Mouse (Mus musculus) G1E (cell line): ENCODE measurements around the gene Ppard. TPM values are rescaled to one million over a fixed set of nuclear protein-coding genes. Genes with fewer than 3 reads are reported as not detected.
"Not testable (repeated sequence)": the region's sequence is repeated elsewhere in the genome, so short reads cannot be mapped to it uniquely, and the experiment has no call there.

ENCODE experiments used
- ATAC-seq: 2 replicates; pipeline ENCODE4 v1.8.0; 2016; ENCODE audit warnings: mild to moderate bottlenecking; ENCODE audit not compliant: insufficient number of reproducible peaks, poor library complexity, low FRiP score, severe bottlenecking; ENCODE audit errors: extremely low read depth
- DNase-seq: peaks from one replicate; pipeline ENCODE4 v3.0.0; 2012; ENCODE audit warnings: low spot score
- H3K27me3 ChIP-seq: 2 replicates; pipeline ENCODE4 v1.6.1; 2012; ENCODE audit warnings: mild to moderate bottlenecking, low read length, inconsistent platforms; ENCODE audit not compliant: insufficient read depth
- H3K36me3 ChIP-seq: replicated peaks from 2 replicates; pipeline ENCODE3; 2012; ENCODE audit warnings: mild to moderate bottlenecking, inconsistent platforms
- H3K4me1 ChIP-seq: 2 replicates; pipeline ENCODE4 v1.6.1; 2012; ENCODE audit warnings: low read depth, low read length, inconsistent platforms, mixed read lengths; ENCODE audit not compliant: insufficient read depth
- H3K4me3 ChIP-seq: 2 replicates; pipeline ENCODE4 v1.5.1; 2012; ENCODE audit warnings: low read depth, mild to moderate bottlenecking, inconsistent platforms, low read length, moderate library complexity, mixed read lengths
- H3K9me3 ChIP-seq: replicated peaks from 2 replicates; pipeline ENCODE4 v1.6.1; 2012; ENCODE audit warnings: inconsistent platforms
- CTCF ChIP-seq: IDR thresholded peaks from 2 replicates; pipeline ENCODE4 v1.5.1; 2012; ENCODE audit warnings: low read depth, low read length, inconsistent platforms, mixed read lengths
- GATA1 ChIP-seq: IDR thresholded peaks from 2 replicates; pipeline ENCODE4 v1.6.1; 2012; ENCODE audit warnings: borderline replicate concordance, low read length, inconsistent platforms, mixed read lengths
- GATA2 ChIP-seq: IDR thresholded peaks from 2 replicates; pipeline ENCODE4 v1.6.1; 2012; ENCODE audit warnings: low read depth, low read length, inconsistent platforms, borderline replicate concordance
- POLR2AphosphoS5 ChIP-seq: IDR thresholded peaks from 2 replicates; pipeline ENCODE4 v1.6.1; 2012; ENCODE audit warnings: low read depth, low read length, inconsistent platforms; ENCODE audit not compliant: insufficient replicate concordance
- TAL1 ChIP-seq: conservative IDR thresholded peaks from 2 replicates; pipeline ENCODE4 v1.6.1; 2012; ENCODE audit warnings: low read depth, low read length, inconsistent platforms, mixed read lengths
- polyA plus RNA-seq: library from polyadenylated mRNA; stranded (reverse); fragments of >175 nt; gene quantifications from 2 replicates; pipeline ENCODE4 v1.2.3, GENCODE M21; 2012
- total RNA-seq, 2 experiments: library from RNA; stranded (forward) in 1 of 2; stranded (reverse) in 1 of 2; fragments of 200-1000 nt in 1 of 2; fragments of >200 nt in 1 of 2; fragmentation: Nextera tagmentation in 1 of 2; gene quantifications; 2 replicates each; pipeline ENCODE4 v1.2.3; 2014 to 2017

Ppard gene
- total and polyA plus RNA-seq, 3 experiments, result 3.0 to 19.1 (median 17.8) TPM

- ATAC-seq, result 0 out of 2 replicates have a peak, but pooled peaks have one; percentile 32
- DNase-seq, result peak; percentile 71
- Histone ChIP-seq H3K27me3 (peaks cover 5% of the 10 kb centered on the region; the same call in 1 of the 2 replicates), H3K9me3 (peaks cover 8% of the 10 kb centered on the region), H3K4me3 (peak within 1 kb of the TSS; percentile 98), H3K4me1 (peaks cover 50% of the 10 kb centered on the region), H3K36me3 (peaks cover 93% of the 10 kb centered on the region)
- TF ChIP-seq GATA1 (no peak), POLR2AphosphoS5 (peak; percentile 72; the same call in 1 of the 2 replicates), CTCF (0 out of 2 replicates have a peak, but pooled peaks have one; percentile 29)
These were observed 95.9 kb downstream of the Ppard start, which contains the start of gene Rpl10a for GRCm38 (mm10) chr17:28328366-28328928. Gene Rpl10a (plus strand): TSS chr17:28328471.

GRCm38 (mm10) chr17:28328946-28329345 lies 96.4 kb downstream of the Ppard start:
- peaks cover 92% of the 10 kb centered on the region for H3K36me3 ChIP-seq
- ATAC-seq, result no peak
- peaks cover 52% of the 10 kb centered on the region for H3K4me1 ChIP-seq

GRCm38 (mm10) chr17:28329503-28330231 lies 97.2 kb downstream of the Ppard start:
- peaks cover 57% of the 10 kb centered on the region for H3K4me1 ChIP-seq
- ATAC-seq, result no peak
- H3K27me3 ChIP-seq, result peaks cover 12% of the 10 kb centered on the region; the same call in 1 of the 2 replicates
- no peaks in the 10 kb centered on the region for H3K9me3 ChIP-seq
- no peak; the same call in 1 of the 2 replicates for TF ChIP-seq POLR2AphosphoS5
- no peak for TF ChIP-seq GATA2
- no peak for TF ChIP-seq TAL1
- TF ChIP-seq CTCF, result no peak
- no peak for TF ChIP-seq GATA1
- no peak for DNase-seq
- H3K36me3 ChIP-seq, result peaks cover 88% of the 10 kb centered on the region
- H3K4me3 ChIP-seq, result peak overlapping the region; percentile 98

More at GRCm38 (mm10) chr17:28328946-28329345, 96.4 kb downstream of the Ppard start:
- peak overlapping the region; percentile 98 for H3K4me3 ChIP-seq
- TF ChIP-seq GATA2 (no peak), GATA1 (no peak), TAL1 (no peak), CTCF (no peak), POLR2AphosphoS5 (no peak; the same call in 1 of the 2 replicates)
- peaks cover 8% of the 10 kb centered on the region; the same call in 1 of the 2 replicates for H3K27me3 ChIP-seq
- no peak for DNase-seq
- H3K9me3 ChIP-seq, result peaks cover 5% of the 10 kb centered on the region

GRCm38 (mm10) chr17:28330232-28330546 lies 97.7 kb downstream of the Ppard start:
- peaks cover 62% of the 10 kb centered on the region for H3K4me1 ChIP-seq
- no peak for ATAC-seq
- no peak for DNase-seq
- H3K36me3 ChIP-seq, result peaks cover 86% of the 10 kb centered on the region
- peak overlapping the region; percentile 98 for H3K4me3 ChIP-seq
- H3K9me3 ChIP-seq, result no peaks in the 10 kb centered on the region
- TF ChIP-seq CTCF (no peak), GATA2 (no peak), POLR2AphosphoS5 (no peak), GATA1 (no peak), TAL1 (no peak)
- H3K27me3 ChIP-seq, result peaks cover 15% of the 10 kb centered on the region; the same call in 1 of the 2 replicates

- peaks cover 65% of the 10 kb centered on the region for H3K4me1 ChIP-seq
- peaks cover 86% of the 10 kb centered on the region for H3K36me3 ChIP-seq
- DNase-seq, H3K9me3 ChIP-seq, ATAC-seq: not testable (repeated sequence)
- H3K27me3 ChIP-seq, result peaks cover 15% of the 10 kb centered on the region; the same call in 1 of the 2 replicates
- peak overlapping the region; percentile 98 for H3K4me3 ChIP-seq
These were observed 98.1 kb downstream of the Ppard start for GRCm38 (mm10) chr17:28330590-28330989.

- Histone ChIP-seq H3K36me3 (peaks cover 83% of the 10 kb centered on the region), H3K9me3 (no peaks in the 10 kb centered on the region), H3K4me1 (peaks cover 69% of the 10 kb centered on the region), H3K4me3 (peak overlapping the region; percentile 98), H3K27me3 (peaks cover 20% of the 10 kb centered on the region; the same call in 1 of the 2 replicates)
- DNase-seq, result no peak
- no peak for TF ChIP-seq GATA1
- TF ChIP-seq TAL1, result no peak
- TF ChIP-seq POLR2AphosphoS5, result no peak; the same call in 1 of the 2 replicates
- ATAC-seq, result no peak
These were observed 99.0 kb downstream of the Ppard start for GRCm38 (mm10) chr17:28331241-28332112.
